Mouse (Mus musculus) spleen, adult 2 months (tissue): Measurements from ENCODE around the gene 7530416G11Rik. TPM values are rescaled to one million over a fixed set of nuclear protein-coding genes. Genes with fewer than 3 reads are reported as not detected.

ENCODE experiments used
- DNase-seq, 2 experiments: peaks; one replicate each; pipeline versions ENCODE4 v3.0.0 to v3.0.0-alpha.2; 2012 to 2021; ENCODE audit warnings: low spot score in 2 of 2, low read depth in 1 of 2
- H3K27ac ChIP-seq: fragments of 200-500 bp; 2 replicates; pipeline ENCODE4 v1.5.1; 2012; ENCODE audit warnings: low read length, inconsistent platforms; ENCODE audit not compliant: insufficient read depth
- H3K27me3 ChIP-seq: fragments of 200-500 bp; 2 replicates; pipeline ENCODE4 v1.6.1; 2012; ENCODE audit warnings: mild to moderate bottlenecking, moderate library complexity, low read length, inconsistent platforms; ENCODE audit not compliant: control insufficient read depth, insufficient read depth
- H3K36me3 ChIP-seq: fragments of 200-500 bp; 2 replicates; pipeline ENCODE4 v1.6.1; 2012; ENCODE audit warnings: mild to moderate bottlenecking, low read length, inconsistent platforms; ENCODE audit not compliant: control insufficient read depth, insufficient read depth
- H3K4me1 ChIP-seq: fragments of 200-500 bp; 2 replicates; pipeline ENCODE4 v1.6.1; 2011; ENCODE audit warnings: inconsistent platforms; ENCODE audit not compliant: control insufficient read depth, insufficient read depth, insufficient read length
- H3K4me3 ChIP-seq: fragments of 200-500 bp; 2 replicates; pipeline ENCODE4 v1.5.1; 2011; ENCODE audit warnings: mild to moderate bottlenecking, inconsistent platforms; ENCODE audit not compliant: insufficient read depth, insufficient read length; ENCODE audit errors: extremely low read depth
- CTCF ChIP-seq: fragments of 200-500 bp; IDR thresholded peaks from 2 replicates; pipeline ENCODE4 v1.5.1; 2011; ENCODE audit warnings: mild to moderate bottlenecking, inconsistent platforms; ENCODE audit not compliant: insufficient read depth, insufficient read length, insufficient replicate concordance; ENCODE audit errors: extremely low read depth
- POLR2A ChIP-seq: fragments of 200-500 bp; IDR thresholded peaks from 2 replicates; pipeline ENCODE4 v1.6.1; 2011; ENCODE audit warnings: low read depth, low read length, inconsistent platforms
- whole genome bisulfite sequencing: fragments of 180-500 bp; shearing (Covaris S2); methylation state at CpG from one replicate; pipeline ENCODE4 v1.1.7; 2018; 5-methylcytosine and 5-hydroxymethylcytosine counted together
- polyA plus RNA-seq: library from polyadenylated mRNA; depleted of rRNA; stranded (reverse); fragments of >200 nt; gene quantifications from 2 replicates; pipeline ENCODE4 v1.2.3, GENCODE M21; 2012; rRNA removed

7530416G11Rik gene
- polyA plus RNA-seq = not detected in 2 replicates

DNA sequence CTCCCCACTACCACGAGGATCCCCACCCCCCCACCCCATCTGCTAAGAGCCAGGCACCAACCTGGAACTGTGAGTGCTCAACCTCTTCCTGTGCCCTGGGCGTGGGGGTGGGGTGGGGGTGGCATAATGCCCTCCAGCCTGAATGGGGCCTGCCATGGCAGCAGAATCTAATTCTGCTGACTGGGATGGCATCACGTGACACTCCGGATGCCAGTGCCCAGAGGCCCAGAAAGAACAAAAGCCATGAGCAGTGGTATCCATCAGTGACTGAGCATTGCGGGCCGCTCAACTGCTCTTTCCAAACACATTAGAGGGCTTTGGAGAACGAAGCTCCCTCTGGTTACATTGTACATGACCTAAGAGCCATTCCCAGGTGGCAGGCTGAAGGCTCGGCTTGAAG, at the start of gene 7530416G11Rik:
TSS of gene 7530416G11Rik (minus strand) at position 101 of the 400 bp plus-strand sequence.
- Histone ChIP-seq H3K4me1 (no peaks in the 10 kb centered on the region), H3K27ac (no peak within 1 kb of the TSS), H3K4me3 (no peak within 1 kb of the TSS), H3K36me3 (no peaks in the 10 kb centered on the region), H3K27me3 (no peaks in the 10 kb centered on the region)
- no peak for TF ChIP-seq POLR2A
- no peak for TF ChIP-seq CTCF
- 79% methylated on average over 8 of the region's 8 CpGs for WGBS
- no peak for DNase-seq

- no peaks in the 10 kb centered on the region for H3K36me3 ChIP-seq
- no peaks in the 10 kb centered on the region for H3K4me1 ChIP-seq
- H3K27me3 ChIP-seq = no peaks in the 10 kb centered on the region
- DNase-seq = no peak
- H3K27ac ChIP-seq = no peak overlapping the region
- H3K4me3 ChIP-seq = no peak overlapping the region
- WGBS = 72% methylated on average over 4 of the region's 4 CpGs
- no peak for TF ChIP-seq CTCF
Observed at GRCm38 (mm10) chr15:85546500-85546899, 43.5 kb upstream of the 7530416G11Rik start.

DNA sequence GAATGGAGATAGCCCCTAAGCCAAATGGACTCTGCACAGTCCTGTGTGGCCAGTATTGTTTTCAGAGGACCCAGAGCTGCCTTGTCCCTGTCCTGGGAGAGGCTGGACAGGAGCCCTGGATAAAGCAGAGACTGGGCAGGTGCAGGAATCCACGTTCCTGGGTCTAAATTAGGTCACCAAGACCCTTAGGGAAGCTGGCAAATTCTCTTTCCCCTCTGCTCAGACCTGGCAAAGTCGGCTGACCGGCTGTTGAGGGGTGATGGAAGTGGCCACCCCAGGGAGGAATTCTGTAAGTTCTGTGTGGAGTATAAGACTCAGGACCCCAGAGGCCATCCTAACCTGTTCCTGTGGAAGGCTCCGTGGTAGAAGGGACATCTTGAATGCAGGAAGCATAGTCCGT, 42.3 kb upstream of the 7530416G11Rik start:
- no peaks in the 10 kb centered on the region for H3K4me1 ChIP-seq
- no peaks in the 10 kb centered on the region for H3K27me3 ChIP-seq
- 81% methylated on average over 5 of the region's 5 CpGs for WGBS
- H3K36me3 ChIP-seq = no peaks in the 10 kb centered on the region
- TF ChIP-seq POLR2A = no peak
- no peak for TF ChIP-seq CTCF
- no peak overlapping the region for H3K4me3 ChIP-seq
- DNase-seq = no peak
- H3K27ac ChIP-seq = no peak overlapping the region

- H3K36me3 ChIP-seq = no peaks in the 10 kb centered on the region
- no peak for TF ChIP-seq CTCF
- no peak for TF ChIP-seq POLR2A
- no peak for DNase-seq
- H3K27me3 ChIP-seq = no peaks in the 10 kb centered on the region
- no peak overlapping the region for H3K27ac ChIP-seq
- WGBS = 84% methylated on average over 11 of the region's 11 CpGs
- H3K4me1 ChIP-seq = no peaks in the 10 kb centered on the region
- H3K4me3 ChIP-seq = no peak overlapping the region
Observed at GRCm38 (mm10) chr15:85538170-85538569, 35.1 kb upstream of the 7530416G11Rik start.

DNA sequence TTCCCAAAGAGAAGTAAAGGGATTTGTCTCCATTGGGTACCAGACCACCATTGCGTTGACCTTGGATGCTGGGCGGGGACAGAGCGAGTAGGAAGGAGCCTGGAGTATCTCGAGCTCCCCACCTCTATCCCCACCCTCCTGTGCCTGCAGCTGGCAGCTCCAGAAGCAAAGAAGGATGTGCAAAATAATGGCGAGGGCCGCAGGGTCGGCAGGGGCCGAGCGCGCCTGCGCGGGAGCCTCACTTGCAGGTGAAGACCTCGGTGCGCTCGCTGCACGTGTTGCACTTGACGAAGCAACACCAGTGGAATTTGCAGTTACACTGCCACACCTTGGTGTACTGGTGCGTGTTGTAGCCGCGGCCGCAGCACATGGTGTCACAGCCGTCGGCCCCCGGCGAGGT, 34.1 kb upstream of the 7530416G11Rik start:
- Histone ChIP-seq H3K36me3 (no peaks in the 10 kb centered on the region), H3K27ac (no peak overlapping the region), H3K4me1 (no peaks in the 10 kb centered on the region), H3K4me3 (no peak overlapping the region), H3K27me3 (no peaks in the 10 kb centered on the region)
- TF ChIP-seq CTCF = no peak
- TF ChIP-seq POLR2A = no peak
- 88% methylated on average over 25 of the region's 25 CpGs for WGBS
- no peak for DNase-seq

DNA sequence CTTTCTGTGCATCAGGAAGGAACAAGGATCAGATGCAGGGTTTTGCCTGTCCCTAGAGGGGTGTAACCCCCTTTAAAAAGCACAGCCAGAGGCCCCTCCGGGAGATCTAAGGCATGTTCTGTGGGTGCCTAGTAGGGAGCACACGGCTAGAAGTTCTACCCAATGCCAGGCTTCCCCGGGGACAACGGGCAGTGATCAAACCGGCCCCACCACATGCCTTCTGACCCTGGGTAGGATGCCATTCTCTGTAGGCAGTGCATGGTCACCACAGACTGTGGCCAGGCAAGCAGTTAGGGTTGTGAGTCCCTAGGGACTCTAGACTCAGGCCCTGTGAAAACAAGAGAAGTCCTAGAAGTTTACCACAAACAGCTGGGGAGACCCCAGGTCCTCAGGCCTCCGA, 31.6 kb upstream of the 7530416G11Rik start:
- Histone ChIP-seq H3K36me3 (no peaks in the 10 kb centered on the region), H3K4me3 (no peak overlapping the region), H3K27ac (no peak overlapping the region), H3K4me1 (no peaks in the 10 kb centered on the region), H3K27me3 (no peaks in the 10 kb centered on the region)
- TF ChIP-seq POLR2A = no peak
- TF ChIP-seq CTCF = no peak
- 84% methylated on average over 6 of the region's 6 CpGs for WGBS
- DNase-seq = no peak

DNA sequence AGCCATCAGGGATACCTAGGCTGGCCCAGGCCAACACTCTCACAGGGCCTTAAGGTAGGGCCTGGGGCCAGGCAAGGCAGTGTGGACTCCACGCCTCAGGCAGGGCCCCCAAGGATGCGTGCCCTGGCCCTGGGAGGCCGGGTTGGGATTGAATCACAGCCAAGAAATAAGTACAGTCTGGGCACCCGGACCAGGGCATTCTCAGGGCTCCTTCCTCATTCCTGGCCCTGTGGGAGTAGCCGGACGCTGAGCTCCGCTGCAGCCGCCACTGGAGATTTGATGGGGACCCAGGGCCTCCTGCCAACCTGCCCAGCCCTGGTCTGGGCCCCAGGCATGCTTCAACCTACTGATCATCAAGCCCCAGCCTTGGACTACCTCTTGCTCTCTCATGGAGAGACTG, 31.2 kb upstream of the 7530416G11Rik start:
- H3K27me3 ChIP-seq = no peaks in the 10 kb centered on the region
- no peaks in the 10 kb centered on the region for H3K4me1 ChIP-seq
- H3K4me3 ChIP-seq = no peak overlapping the region
- no peaks in the 10 kb centered on the region for H3K36me3 ChIP-seq
- no peak for TF ChIP-seq CTCF
- no peak for TF ChIP-seq POLR2A
- H3K27ac ChIP-seq = no peak overlapping the region
- WGBS = 81% methylated on average over 8 of the region's 8 CpGs
- DNase-seq = no peak
